Mouse (Mus musculus) neural tube, postnatal 0 days (tissue): ENCODE data around the gene Fbxw25. TPM values are rescaled to one million over a fixed set of nuclear protein-coding genes. Genes with fewer than 3 reads are reported as not detected.

Experiments
- polyA plus RNA-seq: library from polyadenylated mRNA; unstranded; fragments of >200 nt; fragmentation: Nextera tagmentation; extraction: Ambion mirVana; gene quantifications from 2 replicates; pipeline ENCODE4 v1.2.1, GENCODE M21; 2015

The Fbxw25 gene
- not detected in 2 replicates for polyA plus RNA-seq

GRCm38 (mm10) chr9:109664552-109664951, at the start of gene Fbxw25:
Gene Fbxw25 (minus strand): TSS chr9:109664652.

DNA sequence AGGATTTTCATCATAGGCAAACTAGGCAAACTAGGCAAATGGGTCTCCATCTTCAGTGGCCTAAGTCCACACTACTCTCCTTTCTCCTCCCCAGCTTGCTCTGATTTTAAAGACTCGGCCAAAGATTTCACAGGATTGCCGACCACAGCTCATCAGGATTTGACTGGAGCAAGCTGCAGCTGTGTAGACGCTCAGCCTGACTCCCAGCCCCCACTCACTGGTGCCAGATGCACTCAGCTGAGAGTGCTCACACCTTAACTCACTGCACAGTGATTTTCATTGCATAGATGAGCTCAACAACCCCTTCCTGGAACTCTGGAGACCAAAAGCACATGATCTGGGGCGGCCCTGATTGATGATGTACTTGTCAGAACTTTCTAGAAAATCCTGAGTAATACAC, 38.1 kb upstream of the Fbxw25 start, which contains the start of gene Fbxw18:
Gene Fbxw18 (minus strand): TSS at position 101 of the 400 bp plus-strand sequence.

GRCm38 (mm10) chr9:109625957-109626356, 38.5 kb downstream of the Fbxw25 start, which contains the start of gene Fbxw24:
Gene Fbxw24 (minus strand): TSS chr9:109626057.

Other genes starting within 250 kb of the Fbxw25 start
- not detected in 2 replicates for gene Fbxw16, start 215.5 kb downstream of the Fbxw25 start, polyA plus RNA-seq
- not detected in 2 replicates for gene Fbxw19, start 168.8 kb downstream of the Fbxw25 start, polyA plus RNA-seq
- gene Fbxw15, start 96.4 kb downstream of the Fbxw25 start, polyA plus RNA-seq, result not detected in 2 replicates
- gene Fbxw24, start 38.6 kb downstream of the Fbxw25 start, polyA plus RNA-seq, result not detected in 2 replicates
- 0.10 TPM in 1 of 2 replicates, not detected in the other for gene Fbxw18, start 38.0 kb upstream of the Fbxw25 start, polyA plus RNA-seq
- gene Fbxw26, start 81.4 kb upstream of the Fbxw25 start, polyA plus RNA-seq, result not detected in 2 replicates
- gene Fbxw27, start 126.0 kb upstream of the Fbxw25 start, polyA plus RNA-seq, result not detected in 2 replicates
- gene Spink8, start 147.6 kb upstream of the Fbxw25 start, polyA plus RNA-seq, result not detected in 2 replicates
- gene Nme6, start 168.1 kb upstream of the Fbxw25 start, polyA plus RNA-seq, result 50.7 and 53.8 TPM in 2 replicates
- 1.7 and 2.0 TPM in 2 replicates for gene Camp, start 185.0 kb upstream of the Fbxw25 start, polyA plus RNA-seq
- 6.8 and 8.4 TPM in 2 replicates for gene Cdc25a, start 210.9 kb upstream of the Fbxw25 start, polyA plus RNA-seq